Mouse (Mus musculus) layer of hippocampus, postnatal 10 days (tissue): Measurements from ENCODE around the gene C77080. TPM values are rescaled to one million over a fixed set of nuclear protein-coding genes. Genes with fewer than 3 reads are reported as not detected.

Experiments
- DNase-seq, 2 experiments: peaks; one replicate each; pipeline ENCODE4 v3.0.0; 2021; ENCODE audit warnings: low spot score in 2 of 2
- long read RNA-seq: library from polyadenylated mRNA; stranded (forward); transcript quantifications from one replicate; pipeline ENCODE4 v2.0.0, GENCODE M21; 2023
- total RNA-seq, 2 experiments: library from RNA; stranded (reverse); gene quantifications; 2 replicates each; pipeline ENCODE4 v1.2.3; 2021

C77080 gene
- 10 to 100 TPM; 11.4 to 12.1 TPM for total RNA-seq
- long read RNA-seq, full-length matches to known transcripts: 1 of 51 reads
- long read RNA-seq, partial matches to known transcripts: 1 of 51 reads
- long read RNA-seq, other reads (novel, unspliced or antisense): 49 of 51 reads

DNA sequence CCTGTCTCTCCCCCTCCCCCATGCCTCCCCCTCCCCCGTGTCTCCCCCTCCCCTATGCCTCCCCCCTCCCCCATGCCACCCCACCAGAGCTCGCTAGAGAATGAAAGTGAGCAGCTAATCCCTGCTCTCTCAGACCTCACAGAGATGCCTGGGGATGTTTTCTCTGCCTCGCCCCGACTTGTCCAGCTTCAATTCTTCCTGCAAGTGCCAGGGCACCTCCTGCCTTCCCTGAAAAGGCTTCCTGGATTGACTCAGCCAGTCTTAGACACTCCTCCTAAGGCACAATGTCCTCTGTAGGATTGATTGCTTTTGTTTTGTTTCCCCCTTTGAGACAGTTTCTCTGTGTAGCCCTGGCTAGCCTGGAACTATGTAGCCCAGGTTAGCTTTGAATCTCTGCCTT, at the start of gene C77080:
TSS of gene C77080 (minus strand) at position 209 of the 400 bp plus-strand sequence.
- DNase-seq: no peak

DNA sequence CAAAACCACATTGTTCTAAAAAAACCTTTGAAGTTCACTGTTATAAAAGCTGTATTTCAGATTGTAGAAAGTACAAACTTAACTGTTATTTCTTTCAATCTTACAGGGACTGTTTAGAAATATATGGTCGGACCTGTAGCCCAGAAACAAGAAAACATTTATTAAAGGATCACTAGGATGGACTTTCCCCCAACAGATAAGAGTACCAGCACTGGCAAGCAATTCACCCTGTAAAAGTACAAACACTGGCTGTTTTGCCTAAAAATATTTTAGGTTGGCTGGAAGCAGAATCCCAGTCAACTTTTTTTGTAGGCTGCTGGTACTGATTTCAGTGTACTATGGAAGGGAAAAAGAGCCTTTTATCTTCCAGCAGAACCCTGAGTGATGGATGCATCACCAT, 46.7 kb upstream of the C77080 start:
- no peak for DNase-seq

DNA sequence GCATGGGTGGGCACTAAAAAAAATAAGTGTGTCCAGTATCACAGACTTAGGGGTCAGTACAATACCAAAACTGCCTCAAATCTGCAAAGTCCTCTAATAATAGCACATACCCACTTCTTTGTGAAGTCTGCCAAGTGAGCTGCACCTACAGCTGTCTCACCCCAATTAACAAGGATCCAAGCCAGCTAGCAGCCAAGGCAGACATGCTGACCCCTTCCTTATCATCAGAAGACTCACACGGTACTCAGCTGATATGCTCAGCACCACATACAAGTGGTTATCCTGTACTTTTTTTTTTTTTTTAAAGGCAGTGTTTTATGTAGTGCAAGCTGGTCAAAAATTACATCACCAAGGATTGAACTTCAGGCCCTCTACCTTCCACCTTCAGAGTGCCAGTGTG, 43.1 kb upstream of the C77080 start:
- DNase-seq: no peak

DNA sequence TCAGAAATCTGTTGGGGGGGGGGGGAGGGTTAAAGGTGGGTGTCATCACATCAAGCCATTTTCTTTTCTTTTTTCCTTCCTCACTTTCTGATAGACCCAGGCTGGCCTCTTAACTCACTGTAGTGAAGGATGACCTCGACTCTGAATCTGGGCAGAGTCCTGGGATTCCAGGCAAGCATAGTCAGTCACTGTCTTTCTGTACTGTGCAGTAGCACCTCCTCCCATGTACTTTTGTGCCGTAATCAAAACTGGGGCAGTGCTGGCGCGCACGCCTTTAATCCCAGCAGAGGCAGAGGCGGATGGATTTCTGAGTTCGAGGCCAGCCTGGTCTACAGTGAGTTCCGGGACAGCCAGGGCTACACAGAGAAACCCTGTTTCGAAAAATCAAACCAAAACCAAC, 42.6 kb upstream of the C77080 start:
- no peak for DNase-seq

- DNase-seq: no peak
Observed at GRCm38 (mm10) chr4:129303401-129303800, 42.2 kb upstream of the C77080 start.

DNA sequence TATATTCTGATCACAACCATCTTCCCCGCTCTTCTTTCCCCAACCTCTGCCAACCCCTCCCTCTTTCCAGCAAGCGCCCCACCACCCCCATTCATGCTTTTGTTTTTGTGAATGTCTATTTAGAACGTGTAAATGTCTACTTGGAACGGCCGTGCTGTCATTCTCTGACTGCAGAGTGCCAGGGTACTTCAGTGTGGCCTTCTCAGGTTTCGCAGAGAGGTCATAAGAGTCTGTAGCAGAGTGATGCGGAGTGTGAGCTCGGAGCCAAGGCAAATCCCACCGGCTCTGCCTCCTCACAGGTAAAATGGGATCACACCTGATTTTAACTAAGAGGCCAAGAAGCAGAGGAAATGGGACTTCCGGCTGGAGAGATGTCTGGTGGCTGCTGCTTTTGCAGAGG, 37.9 kb upstream of the C77080 start:
- no peak for DNase-seq

DNA sequence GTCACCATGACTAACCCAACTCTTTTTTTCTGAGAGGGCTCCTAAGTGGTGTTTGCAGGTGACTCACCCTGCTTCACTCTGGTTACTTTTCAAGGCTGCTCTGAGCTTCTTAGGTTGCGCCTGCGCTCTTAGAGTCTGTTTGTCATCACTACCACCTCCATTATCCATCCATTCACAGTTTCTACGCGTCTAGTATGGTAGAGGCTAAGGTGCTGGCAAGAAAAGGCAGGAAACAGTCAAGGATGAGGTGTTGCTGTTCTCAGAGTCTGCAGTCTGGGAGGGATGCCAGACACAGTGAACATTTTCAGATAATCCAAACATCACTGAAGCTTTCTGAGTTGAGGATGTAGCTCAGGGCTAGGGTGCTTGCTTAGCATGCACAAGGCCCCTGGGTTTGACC, 36.5 kb upstream of the C77080 start:
- DNase-seq: no peak

DNA sequence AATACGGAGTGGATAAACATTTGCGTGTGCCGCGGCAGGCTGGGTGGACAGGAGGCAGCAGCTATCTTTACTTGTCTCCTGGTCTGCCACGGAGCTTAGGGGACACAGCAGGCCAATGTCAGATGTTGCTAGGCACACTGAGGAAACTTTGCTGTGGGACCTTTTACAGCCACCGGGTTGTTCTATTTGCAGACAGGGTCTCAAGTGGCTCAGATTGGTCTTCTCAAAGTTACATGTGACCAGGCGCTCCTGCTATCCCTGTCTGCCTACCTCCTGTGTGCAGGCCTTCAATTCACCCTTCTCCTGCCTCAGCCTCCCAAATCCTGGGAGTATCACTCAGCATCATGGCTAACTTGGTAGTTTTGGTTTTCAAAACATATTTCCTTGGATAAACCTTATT, 34.9 kb upstream of the C77080 start:
- no peak for DNase-seq

- no peak for DNase-seq
Observed at GRCm38 (mm10) chr4:129295188-129295587, 34.0 kb upstream of the C77080 start.

DNA sequence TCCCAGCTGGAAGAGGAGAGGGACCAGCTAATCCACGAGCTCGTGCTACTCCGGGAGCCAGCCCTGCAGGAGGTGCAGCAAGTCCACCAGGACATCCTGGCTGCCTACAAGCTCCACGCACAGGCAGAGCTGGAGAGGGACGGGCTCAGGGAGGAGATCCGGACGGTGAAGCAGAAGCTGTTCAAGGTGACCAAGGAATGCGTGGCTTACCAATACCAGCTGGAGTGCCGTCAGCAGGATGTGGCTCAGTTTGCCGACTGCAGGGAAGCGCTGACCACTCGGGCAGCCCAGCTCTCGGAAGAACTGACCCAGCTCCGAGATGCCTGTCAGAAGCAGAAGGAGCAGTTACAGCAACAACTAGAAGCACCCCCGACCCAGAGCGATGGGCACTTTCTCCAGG, 32.5 kb upstream of the C77080 start:
- DNase-seq: no peak

- DNase-seq: no peak
Observed at GRCm38 (mm10) chr4:129292831-129293230, 31.6 kb upstream of the C77080 start.

- no peak for DNase-seq
Observed at GRCm38 (mm10) chr4:129289671-129290070, 28.5 kb upstream of the C77080 start.

DNA sequence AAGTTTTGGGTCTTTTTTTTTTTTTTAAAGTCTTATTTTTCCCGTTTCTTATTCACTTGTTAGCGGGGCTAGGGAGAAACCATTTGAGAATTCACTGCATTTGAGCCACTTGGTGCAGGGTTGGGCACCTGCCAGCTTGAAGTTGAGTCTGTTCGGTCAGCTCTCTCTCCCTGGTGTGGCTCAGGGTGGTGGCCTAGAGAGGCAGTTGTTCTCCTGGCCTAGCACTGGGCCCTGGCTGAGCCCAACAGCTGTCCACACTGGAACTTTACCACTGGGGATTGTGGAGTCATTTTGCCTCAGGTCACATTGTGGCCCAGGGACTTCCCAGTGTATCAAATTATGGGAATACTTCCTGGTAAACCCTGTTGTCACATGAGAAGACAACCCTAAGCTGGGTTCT, 26.9 kb upstream of the C77080 start:
- DNase-seq: no peak

GRCm38 (mm10) chr4:129287472-129287981, 26.3 kb upstream of the C77080 start, which contains the start of gene Sync:
Gene Sync, plus strand, starts transcription at chr4:129287617.
- DNase-seq: no peak

- no peak for DNase-seq
Observed at GRCm38 (mm10) chr4:129286683-129287471, 25.7 kb upstream of the C77080 start.

DNA sequence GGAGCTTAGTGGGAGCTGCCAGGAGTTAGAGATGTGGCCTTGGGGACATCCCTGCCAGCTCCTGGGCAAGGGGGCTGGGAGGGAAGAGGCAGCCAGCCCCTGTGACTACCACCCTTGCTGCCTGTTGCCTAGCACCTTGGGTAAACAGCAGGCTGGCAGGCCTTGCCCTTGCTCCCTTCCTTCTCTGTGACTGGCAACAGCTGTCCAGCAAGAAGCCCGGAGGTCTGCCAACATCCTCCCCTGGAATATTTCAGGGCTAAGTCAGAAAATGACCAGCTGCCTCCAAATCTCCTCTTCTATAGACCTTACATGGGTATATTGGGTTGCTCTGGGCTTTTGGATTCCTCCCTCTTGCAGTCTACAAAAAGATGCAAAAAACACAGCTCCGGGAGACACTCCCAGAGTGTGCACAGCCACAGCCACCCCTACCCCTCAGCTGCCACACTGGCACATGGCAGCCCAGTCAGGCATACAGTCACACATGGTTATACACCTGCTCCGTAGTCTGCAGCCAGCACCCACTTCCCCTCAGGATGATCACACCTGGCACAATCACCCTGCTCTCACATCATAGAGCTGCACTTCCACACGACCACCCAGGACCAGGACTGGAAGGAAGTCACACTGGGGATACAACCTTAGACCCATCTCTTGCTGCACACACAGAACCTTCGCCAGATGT, 24.9 kb upstream of the C77080 start:
- DNase-seq: no peak

- no peak for DNase-seq
Observed at GRCm38 (mm10) chr4:129284685-129285084, 23.5 kb upstream of the C77080 start.

DNA sequence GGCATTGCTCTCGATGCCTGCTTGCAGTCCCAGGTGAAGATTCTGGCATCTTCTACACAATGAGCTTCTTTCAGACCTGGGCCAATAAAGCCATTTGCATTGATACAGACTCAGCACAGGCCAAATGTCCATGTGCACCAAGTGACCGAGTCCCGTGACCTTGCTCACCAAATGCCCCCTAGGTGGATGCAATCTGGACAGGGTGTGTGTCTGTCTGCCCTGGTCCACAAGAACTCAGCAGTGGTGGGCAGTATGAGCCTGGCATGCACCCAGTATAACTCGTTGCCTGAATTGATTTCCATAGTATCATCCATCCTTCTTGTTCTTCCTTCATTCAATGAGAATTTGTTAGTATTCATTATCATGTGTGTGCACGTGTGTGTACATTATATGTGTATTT, 22.0 kb upstream of the C77080 start:
- no peak for DNase-seq

DNA sequence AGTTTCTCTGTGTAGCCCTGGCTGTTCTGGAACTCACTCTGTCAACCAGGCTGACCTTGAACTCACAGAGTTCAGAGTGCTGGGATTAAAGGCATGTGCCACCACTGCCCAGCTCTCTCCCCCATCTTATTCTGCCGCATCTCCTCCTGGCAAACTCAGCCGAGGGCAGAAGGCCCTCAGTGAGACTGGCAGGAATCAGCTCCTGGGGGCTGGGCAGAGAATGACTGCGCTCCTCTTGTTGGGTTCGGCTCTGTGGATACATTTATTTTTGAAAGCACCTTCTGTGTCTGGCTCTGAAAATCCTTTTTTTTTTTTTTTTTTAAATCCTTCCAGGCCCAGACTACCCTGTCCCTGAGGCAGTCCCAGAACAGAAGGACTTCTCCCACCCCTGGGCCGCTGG, 21.6 kb upstream of the C77080 start:
- no peak for DNase-seq

GRCm38 (mm10) chr4:129276453-129276865, 15.3 kb upstream of the C77080 start:
- peak; percentile 99 for DNase-seq

DNA sequence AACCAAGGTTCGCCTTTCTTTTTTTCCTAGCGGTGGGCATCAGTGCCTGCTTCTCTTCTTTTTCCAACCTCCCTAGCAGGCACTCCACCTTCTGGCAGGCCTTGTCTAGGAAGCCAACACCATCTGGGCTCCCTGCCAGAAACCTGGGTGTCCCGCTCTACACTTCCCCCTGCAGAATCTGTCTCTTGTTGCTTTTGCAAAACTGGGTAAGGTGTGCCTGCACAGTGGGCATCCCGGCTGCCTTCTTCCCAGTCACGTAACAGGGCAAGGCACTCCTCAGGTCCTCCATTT, 11.5 kb upstream of the C77080 start:
- peak in 1 of 2 experiments; percentile 45 for DNase-seq

DNA sequence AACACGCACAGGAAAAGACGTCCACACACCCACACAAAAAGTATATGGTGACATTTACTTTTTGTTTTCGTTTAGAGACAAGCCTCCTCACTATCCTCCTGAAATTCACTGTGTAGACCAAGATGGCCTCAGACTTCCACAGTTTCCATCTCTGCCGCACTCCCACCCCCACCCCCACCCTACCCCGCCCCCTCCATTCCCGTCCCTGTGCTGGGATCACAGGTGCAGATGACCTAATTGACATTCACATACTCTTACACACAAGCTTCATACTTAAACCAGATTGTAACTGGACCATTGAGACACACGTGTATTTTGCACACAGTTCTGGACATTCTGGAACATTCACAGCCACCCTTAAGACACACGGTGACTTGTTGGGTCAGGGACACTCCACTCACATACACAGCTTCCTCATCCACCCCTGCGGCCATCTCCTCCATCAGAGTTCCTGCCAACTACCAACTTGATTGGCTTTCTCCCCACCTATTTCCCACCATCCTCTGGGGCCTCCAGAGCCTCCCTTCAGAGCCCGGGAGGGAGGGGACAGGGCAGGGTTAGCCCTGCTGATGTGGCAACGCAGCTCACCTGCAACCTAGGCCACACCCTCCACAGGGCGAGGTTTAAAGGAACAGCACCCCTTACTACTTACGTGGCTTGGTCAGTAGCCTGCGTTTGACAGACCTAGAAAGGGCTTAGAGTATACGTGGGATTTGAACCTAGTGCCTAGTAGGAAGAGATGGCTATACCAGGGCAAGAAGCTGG, 11.0 kb upstream of the C77080 start:
- no peak for DNase-seq
